Mouse (Mus musculus) leukemia stem cell, adult 10-12 weeks (primary cell): ENCODE measurements around the gene Gnb1. TPM values are rescaled to one million over a fixed set of nuclear protein-coding genes. Genes with fewer than 3 reads are reported as not detected.

Experiments used
- polyA plus RNA-seq: library from polyadenylated mRNA; stranded (reverse); fragments of >175 nt; gene quantifications from 2 replicates; pipeline ENCODE4 v1.2.3, GENCODE M21; 2012; ENCODE audit warnings: low replicate concordance

The Gnb1 gene
- 28.1 and 34.9 TPM in 2 replicates for polyA plus RNA-seq

GRCm38 (mm10) chr4:155490990-155491504 is at the start of gene Gnb1:
Gene Gnb1 (plus strand): TSS chr4:155491361.

GRCm38 (mm10) chr4:155468952-155469351 is 22.2 kb upstream of the Gnb1 start, which contains the start of gene Tmem52:
Gene Tmem52 (plus strand): TSS chr4:155469114.

GRCm38 (mm10) chr4:155561661-155562442 is 70.7 kb downstream of the Gnb1 start, which contains the start of gene Nadk:
Gene Nadk (plus strand): TSS chr4:155562378.

GRCm38 (mm10) chr4:155601091-155601996 is 110.2 kb downstream of the Gnb1 start, which contains the start of gene Slc35e2:
Gene Slc35e2 (plus strand): TSS chr4:155601416.

Other genes with a start within 250 kb of the Gnb1 start
- gene Faap20, start 241.6 kb upstream of the Gnb1 start, polyA plus RNA-seq: 18.1 and 24.8 TPM in 2 replicates
- 2.5 and 3.4 TPM in 2 replicates for gene Prkcz, start 130.0 kb upstream of the Gnb1 start, polyA plus RNA-seq
- gene Gabrd, start 93.2 kb upstream of the Gnb1 start, polyA plus RNA-seq: 0.09 TPM in 1 of 2 replicates, not detected in the other
- gene Cfap74, start 82.2 kb upstream of the Gnb1 start, polyA plus RNA-seq: not detected in 2 replicates
- gene Tmem52, start 22.2 kb upstream of the Gnb1 start, polyA plus RNA-seq: 0.41 TPM in 1 of 2 replicates, not detected in the other
- gene Nadk, start 71.0 kb downstream of the Gnb1 start, polyA plus RNA-seq: 93.2 and 99.6 TPM in 2 replicates
- gene Slc35e2, start 110.1 kb downstream of the Gnb1 start, polyA plus RNA-seq: 2.0 and 5.1 TPM in 2 replicates
- 45.7 and 53.4 TPM in 2 replicates for gene Cdk11b, start 133.5 kb downstream of the Gnb1 start, polyA plus RNA-seq
- not detected in 2 replicates for gene Gm10563, start 154.0 kb downstream of the Gnb1 start, polyA plus RNA-seq
- gene Mmp23, start 162.0 kb downstream of the Gnb1 start, polyA plus RNA-seq: 0.21 and 3.1 TPM in 2 replicates
- 37.9 and 63.0 TPM in 2 replicates for gene Mib2, start 177.8 kb downstream of the Gnb1 start, polyA plus RNA-seq
- gene Fndc10, start 203.0 kb downstream of the Gnb1 start, polyA plus RNA-seq: 2.6 TPM in 2 replicates
- 23.8 and 40.4 TPM in 2 replicates for gene Ssu72, start 213.4 kb downstream of the Gnb1 start, polyA plus RNA-seq
- 0.27 and 0.50 TPM in 2 replicates for gene Tmem240, start 243.4 kb downstream of the Gnb1 start, polyA plus RNA-seq